Mouse (Mus musculus): ENCODE results near the gene Rassf2. TPM values are rescaled to one million over a fixed set of nuclear protein-coding genes. Genes with fewer than 3 reads are reported as not detected.

Gene Rassf2
- total RNA-seq, 2 experiments from 2014 or later: 39.9 to 43.2 TPM

DNA sequence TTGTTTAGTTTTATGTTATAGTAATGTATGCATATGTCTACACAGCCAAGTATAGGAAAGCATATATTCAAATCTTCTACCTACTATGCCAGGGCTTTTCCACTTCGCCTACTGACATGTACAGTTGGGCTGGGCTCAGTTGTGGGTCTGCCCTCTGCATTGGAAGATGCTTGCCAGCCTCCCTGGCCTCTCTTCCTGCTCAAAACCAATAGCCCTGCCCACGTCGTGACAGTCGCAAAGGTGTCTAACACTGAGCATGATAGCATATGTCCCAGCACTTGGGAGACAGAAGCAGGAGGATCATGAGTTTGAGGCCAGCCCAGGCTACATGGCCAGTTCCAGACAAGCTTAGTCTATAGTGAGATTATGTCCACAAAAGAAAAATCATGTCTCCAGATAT is 16.9 kb downstream of the Rassf2 start:
- Histone ChIP-seq H3K4me3 (no peak overlapping the region), H3K27ac (no peak overlapping the region)
- TF ChIP-seq CTCF (conservative IDR thresholded peaks at IDR 0.05): no peak
- DNase-seq (ENCODE audit: low spot score in 2 of 2): no peak

DNA sequence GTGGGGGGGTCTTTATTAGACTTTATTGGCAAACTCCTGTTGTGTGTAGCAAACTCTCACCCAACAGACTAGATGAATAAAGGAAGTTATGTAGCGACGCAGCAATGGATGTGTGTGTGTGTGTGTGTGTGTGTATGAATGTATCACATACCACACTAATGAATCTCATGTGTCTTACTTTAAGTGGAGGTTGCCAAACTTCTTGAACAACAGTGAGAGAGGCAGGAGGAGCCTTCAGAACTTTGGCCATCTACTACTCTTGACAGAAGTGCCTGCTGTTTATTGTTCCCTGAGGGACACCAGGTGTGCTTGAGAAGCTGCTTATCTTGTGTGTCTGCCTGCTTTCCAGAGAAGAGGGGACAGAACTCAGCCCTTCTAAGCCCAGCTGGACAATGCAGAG is 19.3 kb downstream of the Rassf2 start:
- DNase-seq (ENCODE audit: low spot score in 2 of 2): no peak
- Histone ChIP-seq H3K4me3 (no peak overlapping the region), H3K27ac (no peak overlapping the region)
- no peak for TF ChIP-seq CTCF (conservative IDR thresholded peaks at IDR 0.05)

DNA sequence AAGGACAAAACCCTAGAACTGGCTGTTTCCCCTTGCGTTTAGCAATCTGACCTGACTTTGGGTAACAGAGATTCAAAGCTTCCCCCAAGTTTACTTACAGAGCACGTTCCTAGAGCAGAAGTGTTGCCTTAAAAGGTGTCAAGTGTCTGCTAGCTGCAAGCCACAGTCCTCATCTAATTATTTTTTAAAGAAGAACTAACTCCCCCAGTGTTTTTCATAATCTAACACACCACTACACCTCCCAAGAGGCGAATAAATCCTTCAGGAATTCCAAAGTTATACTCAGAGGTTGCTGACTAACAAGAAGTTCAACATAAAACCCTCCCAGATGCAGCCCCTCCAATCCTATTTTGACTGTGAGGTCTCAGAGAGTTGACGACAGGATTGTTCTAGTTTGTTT is 21.9 kb downstream of the Rassf2 start:
- DNase-seq (ENCODE audit: low spot score in 2 of 2): no peak
- no peak for TF ChIP-seq CTCF (conservative IDR thresholded peaks at IDR 0.05)
- Histone ChIP-seq H3K27ac (no peak overlapping the region), H3K4me3 (no peak overlapping the region)

- no peak for TF ChIP-seq CTCF (conservative IDR thresholded peaks at IDR 0.05)
- Histone ChIP-seq H3K27ac (no peak overlapping the region), H3K4me3 (no peak overlapping the region)
- DNase-seq (ENCODE audit: low spot score in 2 of 2): no peak
Observed at GRCm38 (mm10) chr2:132007475-132007819, 22.6 kb downstream of the Rassf2 start.

DNA sequence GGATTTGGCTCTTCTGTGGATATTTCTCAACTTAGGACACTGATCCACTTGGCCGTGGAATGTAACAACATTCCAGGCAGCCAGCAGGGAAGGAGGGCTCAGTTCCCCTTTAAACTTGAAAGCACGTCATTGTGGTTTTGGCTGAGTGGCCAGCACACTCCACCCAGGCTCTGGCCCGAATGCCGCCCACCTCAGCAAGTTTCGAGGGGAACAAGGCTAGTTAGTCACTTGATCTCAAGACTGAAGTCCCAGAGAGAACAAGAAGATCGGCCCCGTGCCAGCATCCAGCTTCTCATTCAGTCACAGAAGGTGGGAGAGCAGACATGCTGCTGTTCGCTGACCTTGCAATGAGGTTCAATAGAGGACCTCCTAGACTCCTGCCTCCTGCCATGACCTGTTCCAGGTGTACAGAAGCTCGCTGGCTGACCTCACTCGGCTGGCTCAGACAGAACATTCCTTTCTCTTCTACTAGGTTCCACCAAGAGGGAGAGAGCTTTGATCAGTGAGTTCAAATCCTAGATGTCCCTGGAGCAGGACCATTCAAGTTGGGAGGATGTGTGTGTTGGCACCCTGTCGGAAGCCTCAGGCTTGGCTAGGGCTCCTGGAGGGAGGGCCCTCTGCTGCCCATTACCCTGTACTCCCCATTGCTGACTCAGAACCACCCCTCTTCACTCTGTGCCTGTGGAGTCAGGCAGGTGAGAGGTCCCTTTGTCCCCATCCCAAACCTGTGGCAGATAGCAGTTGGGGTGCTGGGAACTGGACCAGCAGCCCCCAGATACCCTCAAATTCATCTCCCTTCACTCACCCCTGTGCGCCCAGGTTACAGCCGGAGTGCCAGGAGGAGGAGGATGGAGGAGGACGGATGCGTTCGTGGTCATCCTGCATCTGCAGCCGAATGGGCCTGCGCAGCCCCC is 23.2 kb downstream of the Rassf2 start:
- Histone ChIP-seq H3K27ac (peak overlapping the region; percentile 46; the same call in 1 of the 2 replicates), H3K4me3 (no peak overlapping the region)
- no peak for TF ChIP-seq CTCF (conservative IDR thresholded peaks at IDR 0.05)
- DNase-seq (ENCODE audit: low spot score in 2 of 2): peak in 1 of 2 experiments; percentile 33

DNA sequence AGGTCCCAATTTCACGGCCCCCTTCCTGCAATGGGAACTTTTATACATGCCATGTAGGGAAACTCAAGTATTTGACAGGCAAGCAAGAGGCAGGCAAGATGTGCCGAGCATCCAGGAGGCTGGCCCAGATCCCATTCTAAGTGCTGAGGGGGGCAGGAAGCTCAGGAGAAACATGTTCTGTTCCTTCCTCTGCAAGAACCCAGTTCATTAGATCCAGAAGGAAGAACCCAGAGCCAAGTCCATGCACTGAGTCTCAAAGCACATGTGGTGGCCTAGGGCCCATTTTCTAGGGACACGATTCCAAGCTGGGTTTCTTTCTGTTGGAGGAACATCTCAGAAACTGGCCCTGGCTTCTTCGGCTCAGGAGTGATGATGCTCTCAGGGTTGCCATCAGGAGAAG is 24.6 kb downstream of the Rassf2 start:
- no peak for TF ChIP-seq CTCF (conservative IDR thresholded peaks at IDR 0.05)

DNA sequence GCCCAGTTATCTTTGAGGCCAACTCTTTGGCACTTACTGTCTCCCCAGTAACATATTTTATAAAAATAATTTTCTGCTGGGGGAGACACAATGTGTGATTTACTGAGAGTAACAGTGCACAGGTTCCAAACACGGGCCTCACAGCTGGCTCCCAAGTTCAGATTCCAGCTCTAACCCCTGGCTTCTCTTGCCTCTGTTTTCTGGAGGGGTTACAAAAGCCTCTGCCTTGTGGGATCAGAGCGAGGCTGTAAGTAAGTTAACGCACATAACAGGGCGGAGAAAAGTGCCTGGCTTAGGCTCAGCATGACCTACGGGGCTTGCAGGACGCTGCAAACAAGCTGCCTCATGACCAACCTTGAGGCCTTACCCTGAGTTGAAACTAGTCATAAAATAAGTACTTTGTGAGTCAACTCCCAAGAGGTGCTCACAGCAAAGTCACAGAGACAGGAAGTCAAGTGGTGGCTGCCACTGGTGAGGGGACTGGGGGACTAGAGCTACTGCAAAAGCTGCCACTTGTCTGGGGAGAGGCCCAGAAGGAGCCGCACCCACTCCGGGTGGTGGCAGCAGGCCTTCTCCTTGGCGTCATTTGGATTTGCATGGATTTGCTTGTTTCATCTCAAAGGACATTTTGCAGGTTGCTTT is 25.4 kb downstream of the Rassf2 start:
- no peak for TF ChIP-seq CTCF (conservative IDR thresholded peaks at IDR 0.05)
- no peak for DNase-seq (ENCODE audit: low spot score in 2 of 2)

More for the DNA sequence above, 24.6 kb downstream of the Rassf2 start:
- Histone ChIP-seq H3K27ac (no peak overlapping the region), H3K4me3 (no peak overlapping the region)
- no peak for DNase-seq (ENCODE audit: low spot score in 2 of 2)

GRCm38 (mm10) chr2:132003916-132004315 is 26.1 kb downstream of the Rassf2 start:
- no peak for DNase-seq (ENCODE audit: low spot score in 2 of 2)
- Histone ChIP-seq H3K27ac (no peak overlapping the region), H3K4me3 (no peak overlapping the region)
- TF ChIP-seq CTCF (conservative IDR thresholded peaks at IDR 0.05): no peak

More for the DNA sequence above, 25.4 kb downstream of the Rassf2 start:
- Histone ChIP-seq H3K27ac (no peak overlapping the region), H3K4me3 (no peak overlapping the region)

GRCm38 (mm10) chr2:132001696-132002334 is 28.2 kb downstream of the Rassf2 start:
- no peak overlapping the region for H3K27ac ChIP-seq
- no peak for TF ChIP-seq CTCF (conservative IDR thresholded peaks at IDR 0.05)

GRCm38 (mm10) chr2:131997356-131997755 is 32.7 kb downstream of the Rassf2 start:
- TF ChIP-seq CTCF (conservative IDR thresholded peaks at IDR 0.05): no peak
- Histone ChIP-seq H3K27ac (peak overlapping the region; percentile 67), H3K4me3 (no peak overlapping the region)
- no peak for DNase-seq (ENCODE audit: low spot score in 2 of 2)

More at GRCm38 (mm10) chr2:132001696-132002334, 28.2 kb downstream of the Rassf2 start:
- no peak overlapping the region for H3K4me3 ChIP-seq
- DNase-seq (ENCODE audit: low spot score in 2 of 2): no peak

- no peak for TF ChIP-seq CTCF (conservative IDR thresholded peaks at IDR 0.05)
- Histone ChIP-seq H3K27ac (peak overlapping the region; percentile 67), H3K4me3 (no peak overlapping the region)
- no peak for DNase-seq (ENCODE audit: low spot score in 2 of 2)
Observed at GRCm38 (mm10) chr2:131996369-131996768, 33.7 kb downstream of the Rassf2 start.

DNA sequence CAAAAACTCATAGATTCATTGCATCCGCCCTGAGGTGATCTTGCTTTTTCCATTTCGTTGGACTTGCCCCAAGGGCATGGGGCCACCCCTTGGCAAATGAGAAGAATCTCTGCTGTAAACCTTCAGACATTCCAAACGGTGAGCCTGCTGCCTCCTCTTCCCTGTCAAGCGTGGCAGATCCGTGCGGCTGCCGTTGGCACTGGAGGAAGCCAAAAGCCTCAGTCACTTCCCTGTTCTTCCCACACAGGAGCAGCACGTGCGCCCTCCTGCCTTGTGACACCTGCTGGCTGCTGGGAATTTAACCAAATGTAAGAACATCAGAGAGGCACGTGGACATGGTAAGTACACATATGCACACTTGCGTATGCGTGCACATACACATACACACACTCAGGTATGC is 34.3 kb downstream of the Rassf2 start:
- DNase-seq (ENCODE audit: low spot score in 2 of 2): peak in 1 of 2 experiments; percentile 28
- Histone ChIP-seq H3K27ac (peak overlapping the region; percentile 67; the same call in 1 of the 2 replicates), H3K4me3 (no peak overlapping the region)
- TF ChIP-seq CTCF (conservative IDR thresholded peaks at IDR 0.05): no peak

DNA sequence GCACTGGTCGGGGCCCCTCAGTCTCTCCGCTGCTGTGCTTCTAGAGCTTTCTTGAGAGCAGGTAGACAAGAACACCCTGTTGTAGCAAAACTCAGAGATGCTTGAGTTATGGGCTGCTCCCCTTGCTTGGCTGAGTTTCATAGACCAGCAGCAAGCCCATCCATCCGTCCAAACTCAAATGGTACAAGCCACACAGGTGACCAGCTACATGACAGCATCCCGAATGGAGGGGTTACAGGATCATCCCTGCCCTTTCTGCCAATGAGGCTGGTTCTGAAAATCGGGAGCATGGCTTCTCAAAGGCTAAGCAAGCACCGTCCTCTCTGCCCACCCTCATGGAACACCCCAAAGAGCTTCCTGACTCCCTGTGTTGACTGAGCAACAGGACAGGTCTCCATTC is 35.1 kb downstream of the Rassf2 start:
- TF ChIP-seq CTCF (conservative IDR thresholded peaks at IDR 0.05): no peak
- H3K27ac ChIP-seq: peak overlapping the region; percentile 37; the same call in 1 of the 2 replicates
- DNase-seq (ENCODE audit: low spot score in 2 of 2): no peak
- no peak overlapping the region for H3K4me3 ChIP-seq

All from layer of hippocampus, adult 2 months (tissue).